Mouse (Mus musculus): Measurements from ENCODE around the gene Bace2. TPM values are rescaled to one million over a fixed set of nuclear protein-coding genes. Genes with fewer than 3 reads are reported as not detected.

Gene Bace2
- total and polyA plus RNA-seq, 3 experiments = not detected

GRCm38 (mm10) chr16:97476524-97476923 is 120.0 kb downstream of the Bace2 start (continued):
- no peak for TF ChIP-seq NELFE (IDR thresholded peaks at IDR 0.05; ENCODE audit: low read depth, low read length)

GRCm38 (mm10) chr16:97478655-97479054 is 122.1 kb downstream of the Bace2 start:
- Histone ChIP-seq H3K27me3 (ENCODE audit: control insufficient read depth in 1 of 2, insufficient read depth in 2 of 2, low read length in 2 of 2) (no peaks in the 10 kb centered on the region), H3K4me1 (ENCODE audit: control insufficient read depth in 1 of 2, insufficient read depth in 2 of 2, low read length in 2 of 2) (peaks cover 35 to 48% of the 10 kb centered on the region in 2 experiments), H3K9me3 (replicated peaks; ENCODE audit: insufficient read depth, low read length) (no peaks in the 10 kb centered on the region), H3K27ac (ENCODE audit: control insufficient read depth, low read depth, low read length) (peak overlapping the region; percentile 76), H3K36me3 (ENCODE audit: control insufficient read depth in 1 of 2, insufficient read depth in 2 of 2, low read length in 2 of 2) (peaks cover 0 to 63% of the 10 kb centered on the region in 2 experiments; a peak in 2 of 4 replicates), H3K79me2 (ENCODE audit: control insufficient read depth, insufficient read depth, low read length, poor library complexity) (no peaks in the 10 kb centered on the region), H3K9ac (ENCODE audit: control insufficient read depth, low read depth, low read length, poor library complexity, severe bottlenecking) (peak overlapping the region; percentile 36), H3K4me3 (ENCODE audit: control insufficient read depth in 1 of 2, insufficient read depth in 1 of 2, low read depth in 2 of 2, low read length in 2 of 2) (peak overlapping the region; percentile 0 to 26; a peak in 2 of 4 replicates)
- TF ChIP-seq RAD21 (IDR thresholded peaks at IDR 0.05; ENCODE audit: low read depth, low read length) (peak; percentile 12), ETS1 (IDR thresholded peaks at IDR 0.05; ENCODE audit: low read depth, low read length) (peak; percentile 99), KAT2A (conservative IDR thresholded peaks at IDR 0.05; ENCODE audit: low read depth, low read length) (no peak), HCFC1 (IDR thresholded peaks at IDR 0.05; ENCODE audit: low read depth, low read length) (peak; percentile 70), SMC3 (IDR thresholded peaks at IDR 0.05; ENCODE audit: low read depth, low read length) (0 out of 2 replicates have a peak, but pooled peaks have one; percentile 8), POLR2A (IDR thresholded peaks at IDR 0.05; ENCODE audit: control insufficient read depth in 1 of 2, insufficient read depth in 1 of 2, low read depth in 1 of 2, low read length in 2 of 2, poor library complexity in 1 of 2) (no peak), EP300 (IDR thresholded peaks at IDR 0.05; ENCODE audit: low read depth in 1 of 2, low read length in 2 of 2) (peak; percentile 60 to 84; a peak in 3 of 4 replicates), RCOR1 (IDR thresholded peaks at IDR 0.05; ENCODE audit: low read depth, low read length) (no peak), ZNF384 (IDR thresholded peaks at IDR 0.05; ENCODE audit: low read depth, low read length) (no peak), POLR2AphosphoS2 (IDR thresholded peaks at IDR 0.05; ENCODE audit: low read length) (0 out of 2 replicates have a peak, but pooled peaks have one; percentile 27), USF1 (IDR thresholded peaks at IDR 0.05; ENCODE audit: low read depth, low read length) (no peak), CTCF (IDR thresholded peaks at IDR 0.05 in 2 of 3, conservative IDR thresholded peaks at IDR 0.05 in 1 of 3; ENCODE audit: control insufficient read depth in 1 of 3, insufficient read depth in 1 of 3, low read depth in 2 of 3, low read length in 3 of 3, poor library complexity in 1 of 3, severe bottlenecking in 1 of 3) (no peak; a peak in 1 of 6 replicates), CHD1 (IDR thresholded peaks at IDR 0.05; ENCODE audit: low read depth, low read length) (no peak), MAFK (IDR thresholded peaks at IDR 0.05; ENCODE audit: borderline replicate concordance, low read depth, low read length) (no peak), TCF12 (IDR thresholded peaks at IDR 0.05; ENCODE audit: low read depth, low read length) (peak; percentile 69), SIN3A (IDR thresholded peaks at IDR 0.05; ENCODE audit: low read length) (peak; percentile 74), NRF1 (IDR thresholded peaks at IDR 0.05; ENCODE audit: insufficient read depth, low read depth, low read length, poor library complexity, severe bottlenecking) (no peak), ZMIZ1 (IDR thresholded peaks at IDR 0.05; ENCODE audit: low read depth, low read length) (no peak), E2F4 (IDR thresholded peaks at IDR 0.05; ENCODE audit: borderline replicate concordance, low read depth, low read length) (no peak), ELF1 (IDR thresholded peaks at IDR 0.05; ENCODE audit: low read depth, low read length) (peak; percentile 71), GATA1 (IDR thresholded peaks at IDR 0.05; ENCODE audit: low read depth, low read length) (peak; percentile 88), NELFE (IDR thresholded peaks at IDR 0.05; ENCODE audit: low read depth, low read length) (no peak)
- DNase-seq (ENCODE audit: low read depth, low spot score) = peak; percentile 82
